Comparison of ENCODE assay signal across 9 mouse cellular contexts in genomic region chr5:96375391-96375831, GRCm38 (mm10). TPM values are rescaled to one million over a fixed set of nuclear protein-coding genes. Genes with fewer than 3 reads are reported as not detected.
DNase-seq lines count a peak whose midpoint lies in the region; ATAC-seq and TF ChIP-seq lines count a peak whose summit lies in the region.
"Had no signal": no experiment of that assay in that cellular context is flagged by ENCODE, and none has a peak within 500 bp of the region (broad histone marks: within the 10 kb centered on the region; RNA-seq: fewer than 3 reads in every experiment).

No protein-coding gene starts in this region.

- H3K4me2 ChIP-seq in kidney, embryonic 15.5 days = peak overlapping the region; percentile 80
- peak overlapping the region; percentile 72 for H3K4me2 ChIP-seq in limb, embryonic 11.5 days (ENCODE audit: low read depth, severe bottlenecking)

- no peak for DNase-seq in kidney, adult 9 months
- DNase-seq in forebrain, embryonic 10.5 days (ENCODE audit: extremely low spot score, low spot score) = peak; percentile 27
- DNase-seq in limb, embryonic 11.5 days (ENCODE audit: low spot score) = peak; percentile 34
- no peak for DNase-seq in left cerebral cortex, adult 9 months (ENCODE audit: low spot score in 2 of 2)
- no peak for DNase-seq in adrenal gland, adult 2 months

- WGBS in kidney, embryonic 15.5 days = 2% methylated on average over 8 of the region's 17 CpGs
- under 1% methylated on average over 15 of the region's 17 CpGs for WGBS in forebrain, embryonic 10.5 days
- 2% methylated on average over 7 of the region's 17 CpGs for WGBS in limb, embryonic 11.5 days
- WGBS in olfactory bulb, adult 2 months = under 1% methylated on average over 16 of the region's 17 CpGs

- no peaks in the 10 kb centered on the region for H3K27me3 ChIP-seq in kidney, embryonic 15.5 days
- peaks cover 26% of the 10 kb centered on the region for H3K27me3 ChIP-seq in forebrain, embryonic 10.5 days (ENCODE audit: poor library complexity, severe bottlenecking)
- no peaks in the 10 kb centered on the region for H3K27me3 ChIP-seq in limb, embryonic 11.5 days (ENCODE audit: control insufficient read depth, insufficient read depth, low read length)

- peak overlapping the region; percentile 94 for H3K27ac ChIP-seq in kidney, embryonic 15.5 days
- H3K27ac ChIP-seq in forebrain, embryonic 10.5 days = peak overlapping the region; percentile 91
- no peak overlapping the region for H3K27ac ChIP-seq in limb, embryonic 11.5 days (replicated peaks; ENCODE audit: low read depth, low read length)
- H3K27ac ChIP-seq in olfactory bulb, adult 2 months (ENCODE audit: insufficient read depth, low read depth, low read length) = no peak overlapping the region

- peak overlapping the region; percentile 78 for H3K4me3 ChIP-seq in kidney, embryonic 15.5 days (replicated peaks)
- peak overlapping the region; percentile 72 for H3K4me3 ChIP-seq in forebrain, embryonic 10.5 days
- peak overlapping the region; percentile 46 for H3K4me3 ChIP-seq in limb, embryonic 11.5 days (ENCODE audit: low read depth, low read length)
- H3K4me3 ChIP-seq in olfactory bulb, adult 2 months (ENCODE audit: insufficient read depth, low read depth, low read length) = peak overlapping the region; percentile 55

- no peaks in the 10 kb centered on the region for H3K9me3 ChIP-seq in kidney, embryonic 15.5 days (replicated peaks)
- H3K9me3 ChIP-seq in forebrain, embryonic 10.5 days = no peaks in the 10 kb centered on the region
- no peaks in the 10 kb centered on the region for H3K9me3 ChIP-seq in limb, embryonic 11.5 days (ENCODE audit: control insufficient read depth, low read length)

- ATAC-seq in kidney, embryonic 15.5 days (replicated peaks; ENCODE audit: low FRiP score) = no peak
- no peak for ATAC-seq in limb, embryonic 11.5 days (ENCODE audit: insufficient number of reproducible peaks, low FRiP score, low TSS enrichment, low read depth)
- ATAC-seq in granulocyte monocyte progenitor cell, adult 5-6 weeks (replicated peaks; ENCODE audit: poor library complexity, severe bottlenecking) = no peak

- TF ChIP-seq CTCF in olfactory bulb, adult 2 months (IDR thresholded peaks at IDR 0.05; ENCODE audit: insufficient read depth, low read depth, low read length) = no peak

- H3K9ac ChIP-seq in kidney, embryonic 15.5 days = peak overlapping the region; percentile 68
- peak overlapping the region; percentile 59; the same call in 1 of the 2 replicates for H3K9ac ChIP-seq in limb, embryonic 11.5 days (ENCODE audit: low read length)

- peaks cover 26% of the 10 kb centered on the region for H3K4me1 ChIP-seq in kidney, embryonic 15.5 days
- H3K4me1 ChIP-seq in forebrain, embryonic 10.5 days = peaks cover 38% of the 10 kb centered on the region
- peaks cover 7% of the 10 kb centered on the region; the same call in 1 of the 2 replicates for H3K4me1 ChIP-seq in limb, embryonic 11.5 days (ENCODE audit: control insufficient read depth, insufficient read depth, low read length)
- H3K4me1 ChIP-seq in olfactory bulb, adult 2 months (ENCODE audit: control insufficient read depth, insufficient read depth, low read length) = peaks cover 11% of the 10 kb centered on the region

- TF ChIP-seq POLR2A in olfactory bulb, adult 2 months (IDR thresholded peaks at IDR 0.05; ENCODE audit: insufficient read depth, low read depth, low read length) = no peak

- H3K36me3 ChIP-seq in kidney, embryonic 15.5 days = peaks cover 4% of the 10 kb centered on the region; the same call in 1 of the 2 replicates
- no peaks in the 10 kb centered on the region; the same call in 1 of the 2 replicates for H3K36me3 ChIP-seq in forebrain, embryonic 10.5 days (replicated peaks)
- H3K36me3 ChIP-seq in limb, embryonic 11.5 days (ENCODE audit: control insufficient read depth, insufficient read depth, low read length) = no peaks in the 10 kb centered on the region
- H3K36me3 ChIP-seq: G1E had no signal

RNA-seq across cellular contexts. Expression of gene Fras1, which starts 1.7 kb away (rescaled TPM):
- polyA plus RNA-seq in kidney, embryonic 15.5 days (2015; fragmentation: Nextera tagmentation; extraction: Ambion mirVana) = 35.3 and 36.4 TPM in 2 replicates
- 8.3 and 9.8 TPM in 2 replicates for polyA plus RNA-seq in forebrain, embryonic 10.5 days (2016; fragmentation: Nextera tagmentation; extraction: Ambion mirVana)
- polyA plus RNA-seq in limb, embryonic 11.5 days (2014; fragmentation: Nextera tagmentation; extraction: Ambion mirVana) = 15.8 and 20.5 TPM in 2 replicates
- polyA plus RNA-seq in olfactory bulb, adult 2 months (2012; ENCODE audit: insufficient read depth, insufficient read length, low replicate concordance, missing spikeins) = not detected in 2 replicates
- total RNA-seq in adrenal gland, adult 2 months (2021) = 1 to 10 TPM; 1.6 to 1.8 TPM
- polyA plus RNA-seq in adrenal gland, adult 2 months (2012; rRNA removed) = 0.31 and 0.48 TPM in 2 replicates
- not detected in 2 replicates for total RNA-seq in granulocyte monocyte progenitor cell, adult 5-6 weeks (2014; fragmentation: Nextera tagmentation)
- total RNA-seq in granulocyte monocyte progenitor cell, adult 5-6 weeks (2017) = not detected in 2 replicates

Comparison
In these comparisons a context has a peak if more than half of its experiments do, and no peak if none do; other contexts are left out.
1. H3K27ac ChIP-seq: peak in kidney, embryonic 15.5 days (single experiment) and forebrain, embryonic 10.5 days (single experiment); none in limb, embryonic 11.5 days (single experiment) and olfactory bulb, adult 2 months (single experiment).
2. DNase-seq: peak in forebrain, embryonic 10.5 days (single experiment) and limb, embryonic 11.5 days (single experiment); none in kidney, adult 9 months (single experiment), left cerebral cortex, adult 9 months (0 of 2) and adrenal gland, adult 2 months (single experiment).
3. Peak in every context shown above with its lines, with median percentiles within 50 percentile points of each other: H3K4me3 ChIP-seq.